ENCODE assay signal across 31 mouse cellular contexts in genomic region chr16:48282801-48283200, GRCm38 (mm10). TPM values are rescaled to one million over a fixed set of nuclear protein-coding genes. Genes with fewer than 3 reads are reported as not detected.
DNase-seq lines count a peak whose midpoint lies in the region; TF ChIP-seq lines count a peak whose summit lies in the region.
"Had no signal": no experiment of that assay in that cellular context is flagged by ENCODE, and none has a peak within 500 bp of the region (broad histone marks: within the 10 kb centered on the region; RNA-seq: fewer than 3 reads in every experiment).

No protein-coding gene starts in this region.

- H3K27me3 ChIP-seq in ES-Bruce4 (ENCODE audit: control insufficient read depth, insufficient read depth, low read length, poor library complexity, severe bottlenecking): no peaks in the 10 kb centered on the region
- H3K27me3 ChIP-seq: CH12.LX; embryonic facial prominence, embryonic 13.5 days; embryonic facial prominence, embryonic 15.5 days; forebrain, embryonic 12.5 days; Patski had no signal

- TF ChIP-seq POLR2A in ES-Bruce4 (IDR thresholded peaks at IDR 0.05; ENCODE audit: insufficient read depth, low read length): no peak

- H3K27ac ChIP-seq in ES-Bruce4 (ENCODE audit: insufficient read depth, low read length) (peak overlapping the region; percentile 77), ES-E14 (ENCODE audit: insufficient read depth, low read depth, low read length, poor library complexity, severe bottlenecking) (peak overlapping the region; percentile 91)
- H3K27ac ChIP-seq: embryonic facial prominence, embryonic 13.5 days; embryonic facial prominence, embryonic 15.5 days; forebrain, embryonic 10.5 days; forebrain, embryonic 12.5 days had no signal

- H3K36me3 ChIP-seq in ES-Bruce4 (ENCODE audit: control insufficient read depth, insufficient read depth, low read length, poor library complexity, severe bottlenecking) (peaks cover 4% of the 10 kb centered on the region), ES-E14 (ENCODE audit: control insufficient read depth, insufficient read depth, low read length, poor library complexity, severe bottlenecking) (peaks cover 4% of the 10 kb centered on the region)
- H3K36me3 ChIP-seq: embryonic facial prominence, embryonic 13.5 days; embryonic facial prominence, embryonic 15.5 days; forebrain, embryonic 10.5 days; forebrain, embryonic 12.5 days had no signal

- no peak for TF ChIP-seq CTCF in ES-Bruce4 (IDR thresholded peaks at IDR 0.05; ENCODE audit: low read depth, low read length)

- H3K9me3 ChIP-seq in ES-Bruce4 (replicated peaks; ENCODE audit: control insufficient read depth, insufficient read depth, low read length, poor library complexity, severe bottlenecking): no peaks in the 10 kb centered on the region
- H3K9me3 ChIP-seq in ES-E14 (ENCODE audit: control insufficient read depth, insufficient read depth, low read depth, low read length): no peaks in the 10 kb centered on the region
- H3K9me3 ChIP-seq: embryonic facial prominence, embryonic 15.5 days; forebrain, embryonic 10.5 days; forebrain, embryonic 12.5 days had no signal

- no peak for TF ChIP-seq EP300 in ES-Bruce4 (IDR thresholded peaks at IDR 0.05; ENCODE audit: insufficient read depth, low read depth, low read length)

- DNase-seq in ES-E14 (ENCODE audit: low read depth, low spot score): no peak
- peak; percentile 92 for DNase-seq in R1 (ENCODE audit: low read depth, low spot score)
- no peak for DNase-seq in gastrocnemius, adult 8-10 months (ENCODE audit: low spot score in 2 of 2)
- DNase-seq in adrenal gland, adult 8-10 months: no peak
- DNase-seq: adrenal gland, postnatal 10 days; adrenal gland, postnatal 25 days; B cell, adult 2 months; cerebellum, adult 11 months; cerebellum, adult 18-20 months; cerebellum, adult 8-10 months; cerebellum, adult 9-11 months; cerebellum, postnatal 14 days; cerebellum, postnatal 36 days; embryo, embryonic 11 days had no signal

- in situ Hi-C loops in ES-E14 (cut with MboI; ENCODE audit: low sequenced_read_pairs in 2 of 2, unreplicated experiment in 2 of 2): no loop called here

- H3K4me1 ChIP-seq in ES-Bruce4 (ENCODE audit: control insufficient read depth, insufficient read depth, low read length) (no peaks in the 10 kb centered on the region), ES-E14 (ENCODE audit: control insufficient read depth in 2 of 2, insufficient read depth in 2 of 2, low read length in 2 of 2, poor library complexity in 1 of 2) (peaks cover 0 to 2% of the 10 kb centered on the region in 2 experiments; a peak in 2 of 4 replicates)
- H3K4me1 ChIP-seq: embryonic facial prominence, embryonic 13.5 days; embryonic facial prominence, embryonic 15.5 days; forebrain, embryonic 10.5 days; forebrain, embryonic 12.5 days had no signal

- no peak overlapping the region for H3K4me3 ChIP-seq in ES-Bruce4 (ENCODE audit: low read depth, low read length)
- H3K4me3 ChIP-seq in ES-E14 (ENCODE audit: insufficient read depth in 1 of 2, low read depth in 1 of 2, low read length in 2 of 2, poor library complexity in 1 of 2, severe bottlenecking in 1 of 2): no peak overlapping the region
- H3K4me3 ChIP-seq: embryonic facial prominence, embryonic 13.5 days; embryonic facial prominence, embryonic 15.5 days; erythroblast, embryonic 14.5 days; forebrain, embryonic 10.5 days; forebrain, embryonic 12.5 days had no signal

- H3K9ac ChIP-seq in ES-Bruce4 (ENCODE audit: low read depth, poor library complexity, severe bottlenecking) (peak overlapping the region; percentile 99; the same call in 1 of the 2 replicates), ES-E14 (ENCODE audit: insufficient read depth, low read depth, low read length, poor library complexity, severe bottlenecking) (no peak overlapping the region)
- H3K9ac ChIP-seq: embryonic facial prominence, embryonic 13.5 days; embryonic facial prominence, embryonic 15.5 days; forebrain, embryonic 12.5 days had no signal

TF ChIP-seq in ES-E14, 5 proteins besides CTCF, POLR2A, EP300 and RAD21:
- TF ChIP-seq ZC3H11A (IDR thresholded peaks at IDR 0.05; ENCODE audit: borderline replicate concordance, low read depth, low read length) (no peak), ZNF384 (IDR thresholded peaks at IDR 0.05; ENCODE audit: low read depth, low read length) (no peak), CHD2 (IDR thresholded peaks at IDR 0.05; ENCODE audit: low read depth, low read length) (no peak), MAFK (IDR thresholded peaks at IDR 0.05; ENCODE audit: insufficient read depth, low read depth, low read length) (no peak), HCFC1 (IDR thresholded peaks at IDR 0.05; ENCODE audit: borderline replicate concordance, insufficient read depth, low read length) (no peak)
TF ChIP-seq in ES-E14: peak in this region for 0.

RNA-seq across cellular contexts. Expression of gene Dppa4, which starts 0.7 kb away (rescaled TPM):
- 185 and 196 TPM in 2 replicates for polyA plus RNA-seq in ES-Bruce4 (2011; ENCODE audit: insufficient read depth, insufficient read length, low read depth, missing spikeins)
- 150 and 179 TPM in 2 replicates for total RNA-seq in ES-E14 (2012; rRNA removed)
- total RNA-seq in gastrocnemius, adult 8-10 months (2022): not detected
- total RNA-seq in adrenal gland, adult 8-10 months (2022): not detected
- total RNA-seq: adrenal gland, postnatal 10 days; adrenal gland, postnatal 25 days; adrenal gland, postnatal 4 days; CH12.LX; common myeloid progenitor, adult 5-6 weeks; MEL had no signal
- polyA plus RNA-seq: brain, embryonic 14.5 days; CD4-positive, CD25-positive, alpha-beta regulatory T cell, adult 4 months; embryonic facial prominence, embryonic 11.5 days; embryonic facial prominence, embryonic 13.5 days; embryonic facial prominence, embryonic 15.5 days; erythroblast, embryonic 14.5 days; forebrain, embryonic 10.5 days; forebrain, embryonic 12.5 days; forebrain, embryonic 14.5 days; forebrain, embryonic 16.5 days; frontal cortex, adult 2 months; Patski had no signal

RNA-seq across cellular contexts. Expression of gene Dppa2, which starts 20.9 kb away (rescaled TPM):
- polyA plus RNA-seq in ES-Bruce4 (2011; ENCODE audit: insufficient read depth, insufficient read length, low read depth, missing spikeins): 35.1 and 44.3 TPM in 2 replicates
- total RNA-seq in ES-E14 (2012; rRNA removed): 45.2 and 74.0 TPM in 2 replicates
- total RNA-seq in gastrocnemius, adult 8-10 months (2022): not detected
- not detected for total RNA-seq in adrenal gland, adult 8-10 months (2022)
- total RNA-seq: adrenal gland, postnatal 10 days; adrenal gland, postnatal 25 days; adrenal gland, postnatal 4 days; CH12.LX; common myeloid progenitor, adult 5-6 weeks; MEL had no signal
- polyA plus RNA-seq: CD4-positive, CD25-positive, alpha-beta regulatory T cell, adult 4 months; embryonic facial prominence, embryonic 11.5 days; embryonic facial prominence, embryonic 13.5 days; embryonic facial prominence, embryonic 15.5 days; erythroblast, embryonic 14.5 days; forebrain, embryonic 10.5 days; forebrain, embryonic 12.5 days; forebrain, embryonic 14.5 days; forebrain, embryonic 16.5 days; frontal cortex, adult 2 months; Patski had no signal

Comparison
In these comparisons a context has a peak if more than half of its experiments do, and no peak if none do; other contexts are left out.
1. RNA of gene Dppa4, which starts 0.7 kb away (total RNA-seq): 150 to 179 TPM in ES-E14; not detected in gastrocnemius, adult 8-10 months and not detected in adrenal gland, adult 8-10 months; every median in the first group is over 100 times any median in the second.
2. RNA of gene Dppa2, which starts 20.9 kb away (total RNA-seq): 45.2 to 74.0 TPM in ES-E14; not detected in gastrocnemius, adult 8-10 months and not detected in adrenal gland, adult 8-10 months; every median in the first group is over 10 times any median in the second.